ENCODE assay signal across 15 mouse cellular contexts in the genomic region with DNA sequence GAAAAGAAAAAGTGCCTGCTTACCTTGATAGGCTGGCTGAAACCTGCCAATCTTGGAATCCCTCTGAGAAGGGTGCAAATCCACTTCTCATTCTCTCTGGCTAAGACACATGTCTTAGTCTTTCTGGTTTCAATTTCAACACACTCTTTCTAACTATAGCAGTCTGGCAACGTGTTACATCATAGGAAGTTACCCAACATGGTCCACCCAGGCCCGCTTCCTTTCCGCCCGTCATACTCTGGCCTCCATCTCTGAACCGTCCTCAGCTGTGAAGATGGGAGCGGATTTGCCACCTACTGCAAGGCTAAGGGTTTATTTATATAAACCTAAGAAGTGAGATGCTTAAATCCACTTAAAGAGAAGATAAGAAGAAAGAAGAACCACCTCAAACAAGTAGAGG. TPM values are rescaled to one million over a fixed set of nuclear protein-coding genes. Genes with fewer than 3 reads are reported as not detected.
DNase-seq lines count a peak whose midpoint lies in the region; ATAC-seq and TF ChIP-seq lines count a peak whose summit lies in the region.
"Had no signal": no experiment of that assay in that cellular context is flagged by ENCODE, and none has a peak within 500 bp of the region (broad histone marks: within the 10 kb centered on the region; RNA-seq: fewer than 3 reads in every experiment).

No protein-coding gene starts in this region.

- no peaks in the 10 kb centered on the region for H3K36me3 ChIP-seq in lung, postnatal 0 days (ENCODE audit: insufficient read depth, low read length)
- H3K36me3 ChIP-seq: heart, embryonic 13.5 days; hindbrain, embryonic 15.5 days; liver, embryonic 13.5 days had no signal

- peak; percentile 72 for TF ChIP-seq EP300 in lung, postnatal 0 days (IDR thresholded peaks at IDR 0.05)

- H3K9ac ChIP-seq in lung, postnatal 0 days (replicated peaks; ENCODE audit: low read depth) = no peak overlapping the region
- H3K9ac ChIP-seq: heart, embryonic 13.5 days; hindbrain, embryonic 15.5 days; liver, embryonic 13.5 days had no signal

- no peak overlapping the region for H3K4me2 ChIP-seq in lung, postnatal 0 days (replicated peaks; ENCODE audit: low read depth, low read length)
- H3K4me2 ChIP-seq: heart, embryonic 13.5 days; hindbrain, embryonic 15.5 days; liver, embryonic 13.5 days had no signal

- TF ChIP-seq CTCF in lung, postnatal 0 days (IDR thresholded peaks at IDR 0.05) = no peak

- DNase-seq in lung, postnatal 0 days (ENCODE audit: low spot score) = peak; percentile 85
- DNase-seq in lung, postnatal 14 days = no peak
- DNase-seq in skeletal muscle tissue, adult 2 months (ENCODE audit: low read depth, low spot score) = peak; percentile 34
- DNase-seq in frontal cortex, postnatal 14 days (ENCODE audit: low spot score in 2 of 2) = no peak
- DNase-seq in retina, postnatal 1 day = no peak
- DNase-seq: adrenal gland, adult 8-10 months; cerebellum, adult 11 months; kidney, postnatal 10 days; liver, embryonic 13.5 days had no signal

- H3K27ac ChIP-seq in lung, postnatal 0 days (ENCODE audit: low read length) = no peak overlapping the region
- H3K27ac ChIP-seq: heart, embryonic 13.5 days; hindbrain, embryonic 15.5 days; left cerebral cortex, adult 2 months; liver, embryonic 13.5 days had no signal

- WGBS in lung, postnatal 0 days = 51% methylated on average over 6 of the region's 6 CpGs

- H3K4me1 ChIP-seq in lung, postnatal 0 days (ENCODE audit: insufficient read depth, low read depth, low read length) = peaks cover 4% of the 10 kb centered on the region; the same call in 1 of the 2 replicates

- H3K4me3 ChIP-seq in lung, postnatal 0 days (ENCODE audit: low read depth, low read length) = no peak overlapping the region
- H3K4me3 ChIP-seq: heart, embryonic 13.5 days; hindbrain, embryonic 15.5 days; left cerebral cortex, adult 2 months; liver, embryonic 13.5 days had no signal

- peak; percentile 11 for ATAC-seq in lung, postnatal 0 days
- ATAC-seq in activated CD4-positive, CD25-positive, alpha-beta regulatory T cell, adult 4 months = peak; percentile 52
- peak; percentile 56 for ATAC-seq in inflammation-experienced regulatory T-cells, adult 6 months
- ATAC-seq: midbrain, embryonic 16.5 days had no signal

- no peaks in the 10 kb centered on the region for H3K27me3 ChIP-seq in lung, postnatal 0 days (replicated peaks; ENCODE audit: insufficient read depth, low read length)
- H3K27me3 ChIP-seq: hindbrain, embryonic 15.5 days had no signal

- H3K9me3 ChIP-seq in lung, postnatal 0 days (ENCODE audit: low read length) = no peaks in the 10 kb centered on the region
- H3K9me3 ChIP-seq: heart, embryonic 13.5 days; hindbrain, embryonic 15.5 days; liver, embryonic 13.5 days had no signal

RNA-seq across cellular contexts. Expression of gene Lrrc8d, which starts 3.7 kb away (rescaled TPM):
- polyA plus RNA-seq in lung, postnatal 0 days (2015; fragmentation: Nextera tagmentation; extraction: Ambion mirVana) = 20.5 and 23.2 TPM in 2 replicates
- 10 to 100 TPM; 16.9 to 23.7 TPM for polyA plus RNA-seq in activated CD4-positive, CD25-positive, alpha-beta regulatory T cell, adult 4 months (2017; shearing (Covaris generic))
- polyA plus RNA-seq in inflammation-experienced regulatory T-cells, adult 6 months (2017; shearing (Covaris generic)) = 10 to 100 TPM; 11.8 to 28.4 (median 26.5) TPM

Comparison
In these comparisons a context has a peak if more than half of its experiments do, and no peak if none do; other contexts are left out.
1. DNase-seq: peak in lung, postnatal 0 days (single experiment) and skeletal muscle tissue, adult 2 months (single experiment); none in lung, postnatal 14 days (single experiment), frontal cortex, postnatal 14 days (0 of 2) and retina, postnatal 1 day (single experiment).
2. Peak in every context shown above with its lines, with median percentiles within 50 percentile points of each other: ATAC-seq.